ENCODE assay signal across 9 mouse cellular contexts in genomic region chr2:90526564-90526963, GRCm38 (mm10). TPM values are rescaled to one million over a fixed set of nuclear protein-coding genes. Genes with fewer than 3 reads are reported as not detected.
DNase-seq lines count a peak whose midpoint lies in the region; ATAC-seq lines count a peak whose summit lies in the region.
"Had no signal": no experiment of that assay in that cellular context is flagged by ENCODE, and none has a peak within 500 bp of the region (broad histone marks: within the 10 kb centered on the region; RNA-seq: fewer than 3 reads in every experiment).

No protein-coding gene starts in this region.

- 38% methylated on average over 6 of the region's 6 CpGs for WGBS in heart, embryonic 13.5 days
- WGBS in hindbrain, embryonic 11.5 days = 31% methylated on average over 6 of the region's 6 CpGs

- H3K9ac ChIP-seq in heart, embryonic 13.5 days = no peak overlapping the region
- H3K9ac ChIP-seq in hindbrain, embryonic 11.5 days (ENCODE audit: low read depth, low read length) = no peak overlapping the region

- intact Hi-C loops in left cerebral cortex, postnatal 14 days (cut with DNase I) = loop anchor here (5.0 kb wide), 1 partner anchor 51 kb away; no protein-coding TSS in a partner anchor

- no peak overlapping the region for H3K4me2 ChIP-seq in heart, embryonic 13.5 days
- H3K4me2 ChIP-seq in hindbrain, embryonic 11.5 days (replicated peaks; ENCODE audit: low read depth, low read length) = no peak overlapping the region

- H3K4me3 ChIP-seq in heart, embryonic 13.5 days = no peak overlapping the region
- no peak overlapping the region for H3K4me3 ChIP-seq in hindbrain, embryonic 11.5 days (ENCODE audit: low read depth, low read length)

- H3K36me3 ChIP-seq in heart, embryonic 13.5 days = no peaks in the 10 kb centered on the region
- H3K36me3 ChIP-seq in hindbrain, embryonic 11.5 days (ENCODE audit: control insufficient read depth, insufficient read depth, low read length) = no peaks in the 10 kb centered on the region

- no peak for ATAC-seq in heart, embryonic 13.5 days (ENCODE audit: extremely low read depth, insufficient number of reproducible peaks, low FRiP score, low TSS enrichment)
- no peak for ATAC-seq in hindbrain, embryonic 11.5 days (ENCODE audit: low FRiP score)
- 0 out of 2 replicates have a peak, but pooled peaks have one; percentile 5 for ATAC-seq in megakaryocyte progenitor cell, adult 5-6 weeks (replicated peaks; ENCODE audit: poor library complexity)

- no peaks in the 10 kb centered on the region for H3K27me3 ChIP-seq in heart, embryonic 13.5 days (replicated peaks)
- H3K27me3 ChIP-seq in hindbrain, embryonic 11.5 days (ENCODE audit: control insufficient read depth, insufficient read depth, low read length) = no peaks in the 10 kb centered on the region

- no peaks in the 10 kb centered on the region for H3K9me3 ChIP-seq in heart, embryonic 13.5 days
- no peaks in the 10 kb centered on the region for H3K9me3 ChIP-seq in hindbrain, embryonic 11.5 days (ENCODE audit: control insufficient read depth, low read length)

- peak overlapping the region; percentile 39 for H3K27ac ChIP-seq in heart, embryonic 13.5 days (replicated peaks)
- H3K27ac ChIP-seq in hindbrain, embryonic 11.5 days (ENCODE audit: low read depth, low read length) = no peak overlapping the region

- DNase-seq in heart, adult 8-10 months (ENCODE audit: low spot score) = no peak
- peak; percentile 65 for DNase-seq in brain, adult 2 months (ENCODE audit: low read depth, low spot score)
- peak; percentile 35 for DNase-seq in hindbrain, embryonic 11.5 days (ENCODE audit: low spot score)
- DNase-seq in cerebellum, postnatal 4 days (ENCODE audit: low spot score in 2 of 2) = no peak
- no peak for DNase-seq in left cerebral cortex, postnatal 14 days (ENCODE audit: low spot score in 2 of 2)
- DNase-seq in heart, postnatal 4 days = no peak
- DNase-seq: layer of hippocampus, adult 9-11 months had no signal

- peaks cover 9% of the 10 kb centered on the region for H3K4me1 ChIP-seq in heart, embryonic 13.5 days
- H3K4me1 ChIP-seq in hindbrain, embryonic 11.5 days (replicated peaks; ENCODE audit: control insufficient read depth, insufficient read depth, low read length) = no peaks in the 10 kb centered on the region

RNA-seq across cellular contexts. Expression of gene Ptprj, which starts 53.9 kb away (rescaled TPM):
- 0.84 and 1.3 TPM in 2 replicates for polyA plus RNA-seq in heart, embryonic 13.5 days (2015; fragmentation: Nextera tagmentation; extraction: Ambion mirVana)
- 1 to 10 TPM; 6.0 to 7.3 (median 7.0) TPM for total RNA-seq in heart, adult 8-10 months (2022)
- polyA plus RNA-seq in hindbrain, embryonic 11.5 days (2014; fragmentation: Nextera tagmentation; extraction: Ambion mirVana) = 2.4 and 2.9 TPM in 2 replicates
- 17.2 and 20.2 TPM in 2 replicates for total RNA-seq in megakaryocyte progenitor cell, adult 5-6 weeks (2015)
- total RNA-seq in megakaryocyte progenitor cell, adult 5-6 weeks (2017) = 15.4 and 17.2 TPM in 2 replicates
- total RNA-seq in left cerebral cortex, postnatal 14 days (2021) = 100 to 1,000 TPM in 1 of 2 experiments, 10 to 100 TPM in 1; 91.2 to 111 TPM
- 1 to 10 TPM; 7.6 to 8.7 TPM for total RNA-seq in heart, postnatal 4 days (2021)

Comparison
In these comparisons a context has a peak if more than half of its experiments do, and no peak if none do; other contexts are left out.
1. DNase-seq: peak in brain, adult 2 months (single experiment) and hindbrain, embryonic 11.5 days (single experiment); none in heart, adult 8-10 months (single experiment), cerebellum, postnatal 4 days (0 of 2), left cerebral cortex, postnatal 14 days (0 of 2) and heart, postnatal 4 days (single experiment).
2. RNA of gene Ptprj, which starts 53.9 kb away (total RNA-seq): 91.2 to 111 TPM in left cerebral cortex, postnatal 14 days; 15.4 to 20.2 TPM in megakaryocyte progenitor cell, adult 5-6 weeks, 7.6 to 8.7 TPM in heart, postnatal 4 days and 6.0 to 7.3 TPM in heart, adult 8-10 months; every median in the first group is over 4 times any median in the second.